Mouse (Mus musculus): ENCODE measurements at regions not wholly inside any gene's neighbourhood (a gene's known extent, or its start where the extent isn't known, plus 50 kb on each side); places are given as distances from the start of the nearest gene placed in this dataset.

DNA sequence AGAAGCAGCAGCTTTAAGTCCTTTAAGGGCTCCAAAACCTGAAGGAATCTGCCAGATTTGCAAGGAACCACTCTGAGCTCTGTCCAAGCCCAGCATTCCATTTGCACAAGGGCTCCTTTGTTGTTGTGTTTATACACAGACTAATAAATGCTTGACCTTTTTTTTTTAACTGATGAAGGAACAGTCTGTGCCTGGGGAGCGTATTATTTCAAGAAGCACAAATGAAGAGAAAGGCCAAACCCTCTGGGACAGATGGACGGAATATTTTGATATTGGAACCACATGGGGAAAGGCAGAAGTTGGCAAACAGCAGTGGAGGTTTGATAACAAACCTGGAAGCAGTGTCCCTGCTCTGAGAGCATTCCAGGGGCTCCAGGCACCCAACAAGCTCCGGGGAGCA is 125.3 kb upstream of the Jade1 start:
- TF ChIP-seq CTCF (IDR thresholded peaks at IDR 0.05; ENCODE audit: low read depth, low read length), result no peak
- no peak for TF ChIP-seq POLR2A (IDR thresholded peaks at IDR 0.05; ENCODE audit: extremely low read depth, insufficient read depth, low read length)
